Comparison of ENCODE assay signal across 11 mouse cellular contexts in genomic region chr11:80299513-80300235, GRCm38 (mm10). TPM values are rescaled to one million over a fixed set of nuclear protein-coding genes. Genes with fewer than 3 reads are reported as not detected.
DNase-seq lines count a peak whose midpoint lies in the region; ATAC-seq and TF ChIP-seq lines count a peak whose summit lies in the region.
"Had no signal": no experiment of that assay in that cellular context is flagged by ENCODE, and none has a peak within 500 bp of the region (broad histone marks: within the 10 kb centered on the region; RNA-seq: fewer than 3 reads in every experiment).

No protein-coding gene starts in this region.

- no peaks in the 10 kb centered on the region for H3K36me3 ChIP-seq in lung, embryonic 16.5 days (ENCODE audit: control insufficient read depth, insufficient read depth, low read length)
- H3K36me3 ChIP-seq in forebrain, embryonic 12.5 days (replicated peaks) = 0 out of 2 replicates have a peak, but pooled peaks cover 8% of the 10 kb centered on the region
- no peaks in the 10 kb centered on the region for H3K36me3 ChIP-seq in intestine, postnatal 0 days (ENCODE audit: control insufficient read depth, insufficient read depth)
- no peaks in the 10 kb centered on the region for H3K36me3 ChIP-seq in neural tube, embryonic 15.5 days
- no peaks in the 10 kb centered on the region for H3K36me3 ChIP-seq in thymus, adult 2 months (ENCODE audit: control insufficient read depth, insufficient read depth, low read length)

- 6% methylated on average over 12 of the region's 12 CpGs for whole genome bisulfite sequencing in lung, embryonic 16.5 days
- WGBS in forebrain, embryonic 12.5 days = 4% methylated on average over 12 of the region's 12 CpGs
- 10% methylated on average over 11 of the region's 12 CpGs for WGBS in intestine, postnatal 0 days
- 7% methylated on average over 12 of the region's 12 CpGs for WGBS in neural tube, embryonic 15.5 days
- WGBS in thymus, adult 2 months = 25% methylated on average over 12 of the region's 12 CpGs

- peaks cover 31% of the 10 kb centered on the region for H3K4me1 ChIP-seq in lung, embryonic 16.5 days (replicated peaks; ENCODE audit: control insufficient read depth, insufficient read depth, low read length)
- peaks cover 48% of the 10 kb centered on the region for H3K4me1 ChIP-seq in forebrain, embryonic 12.5 days
- H3K4me1 ChIP-seq in intestine, postnatal 0 days (replicated peaks; ENCODE audit: control insufficient read depth, insufficient read depth, low read length) = no peaks in the 10 kb centered on the region; the same call in 1 of the 2 replicates
- peaks cover 46% of the 10 kb centered on the region for H3K4me1 ChIP-seq in neural tube, embryonic 15.5 days
- peaks cover 13% of the 10 kb centered on the region for H3K4me1 ChIP-seq in thymus, adult 2 months (replicated peaks; ENCODE audit: control insufficient read depth, insufficient read depth, low read length)

- TF ChIP-seq POLR2A in thymus, adult 2 months (IDR thresholded peaks at IDR 0.05; ENCODE audit: control insufficient read depth, extremely low read depth, insufficient read depth, low read length, poor library complexity) = no peak

- peaks cover 42% of the 10 kb centered on the region for H3K27me3 ChIP-seq in lung, embryonic 16.5 days (ENCODE audit: control insufficient read depth, insufficient read depth, low read depth, low read length)
- peaks cover 51% of the 10 kb centered on the region for H3K27me3 ChIP-seq in forebrain, embryonic 12.5 days
- peaks cover 51% of the 10 kb centered on the region for H3K27me3 ChIP-seq in intestine, postnatal 0 days (replicated peaks; ENCODE audit: control insufficient read depth, insufficient read depth, low read length)
- no peaks in the 10 kb centered on the region for H3K27me3 ChIP-seq in neural tube, embryonic 15.5 days (replicated peaks)
- peaks cover 18% of the 10 kb centered on the region for H3K27me3 ChIP-seq in thymus, adult 2 months (ENCODE audit: control insufficient read depth, insufficient read depth, low read length)

- peak overlapping the region; percentile 100 for H3K4me2 ChIP-seq in lung, embryonic 16.5 days (ENCODE audit: low read depth, low read length)
- H3K4me2 ChIP-seq in forebrain, embryonic 12.5 days = peak overlapping the region; percentile 97
- peak overlapping the region; percentile 98 for H3K4me2 ChIP-seq in intestine, postnatal 0 days (replicated peaks; ENCODE audit: low read depth)
- peak overlapping the region; percentile 100 for H3K4me2 ChIP-seq in neural tube, embryonic 15.5 days

- no peak overlapping the region for H3K4me3 ChIP-seq in lung, embryonic 16.5 days (ENCODE audit: low read length)
- peak overlapping the region; percentile 76 for H3K4me3 ChIP-seq in forebrain, embryonic 12.5 days (replicated peaks)
- H3K4me3 ChIP-seq in intestine, postnatal 0 days (ENCODE audit: low read depth, low read length) = peak overlapping the region; percentile 68; the same call in 1 of the 2 replicates
- peak overlapping the region; percentile 78 for H3K4me3 ChIP-seq in neural tube, embryonic 15.5 days (replicated peaks)
- no peak overlapping the region for H3K4me3 ChIP-seq in thymus, adult 2 months (ENCODE audit: control insufficient read depth, insufficient read depth, low read length)

- H3K27ac ChIP-seq in lung, embryonic 16.5 days (ENCODE audit: low read length) = no peak overlapping the region
- H3K27ac ChIP-seq in forebrain, embryonic 12.5 days = peak overlapping the region; percentile 46; the same call in 1 of the 2 replicates
- no peak overlapping the region for H3K27ac ChIP-seq in intestine, postnatal 0 days (ENCODE audit: low read depth, low read length)
- no peak overlapping the region for H3K27ac ChIP-seq in neural tube, embryonic 15.5 days (replicated peaks)
- no peak overlapping the region for H3K27ac ChIP-seq in thymus, adult 2 months (ENCODE audit: control insufficient read depth, insufficient read depth, low read length)
- H3K27ac ChIP-seq: liver, embryonic 14.5 days had no signal

- ATAC-seq in lung, embryonic 16.5 days (ENCODE audit: low read depth) = no peak
- no peak for ATAC-seq in forebrain, embryonic 12.5 days (ENCODE audit: low FRiP score)
- ATAC-seq in intestine, postnatal 0 days = no peak
- ATAC-seq in neural tube, embryonic 15.5 days (ENCODE audit: low FRiP score) = no peak

- TF ChIP-seq CTCF in intestine, postnatal 0 days (IDR thresholded peaks at IDR 0.05; ENCODE audit: low read depth) = no peak
- TF ChIP-seq CTCF in thymus, adult 2 months (IDR thresholded peaks at IDR 0.05; ENCODE audit: borderline replicate concordance, control insufficient read depth, extremely low read depth, insufficient read depth, low read length, poor library complexity) = no peak

- DNase-seq in lung, postnatal 14 days = no peak
- no peak for DNase-seq in urinary bladder, postnatal 4 days (ENCODE audit: low spot score in 2 of 2)
- DNase-seq in embryo, embryonic 9.5 days (ENCODE audit: extremely low spot score) = no peak
- no peak for DNase-seq in thymus, adult 2 months
- DNase-seq: adrenal gland, postnatal 25 days; kidney, adult 9 months had no signal

- H3K9me3 ChIP-seq in lung, embryonic 16.5 days (ENCODE audit: control insufficient read depth, low read length) = no peaks in the 10 kb centered on the region
- H3K9me3 ChIP-seq in forebrain, embryonic 12.5 days = no peaks in the 10 kb centered on the region
- H3K9me3 ChIP-seq in intestine, postnatal 0 days (ENCODE audit: control insufficient read depth) = no peaks in the 10 kb centered on the region
- H3K9me3 ChIP-seq in neural tube, embryonic 15.5 days (replicated peaks) = no peaks in the 10 kb centered on the region

- H3K9ac ChIP-seq in lung, embryonic 16.5 days (ENCODE audit: low read length) = no peak overlapping the region
- peak overlapping the region; percentile 74; the same call in 1 of the 2 replicates for H3K9ac ChIP-seq in forebrain, embryonic 12.5 days
- no peak overlapping the region for H3K9ac ChIP-seq in intestine, postnatal 0 days (ENCODE audit: low read depth, low read length)
- H3K9ac ChIP-seq in neural tube, embryonic 15.5 days (replicated peaks) = no peak overlapping the region
- H3K9ac ChIP-seq: liver, embryonic 14.5 days had no signal

RNA-seq across cellular contexts. Expression of gene Rhbdl3, which starts 1.0 kb away (rescaled TPM):
- 1.5 and 1.7 TPM in 2 replicates for polyA plus RNA-seq in lung, embryonic 16.5 days (2015; fragmentation: Nextera tagmentation; extraction: Ambion mirVana)
- 20.8 and 21.3 TPM in 2 replicates for polyA plus RNA-seq in forebrain, embryonic 12.5 days (2016; fragmentation: Nextera tagmentation; extraction: Ambion mirVana)
- polyA plus RNA-seq in intestine, postnatal 0 days (2015; fragmentation: Nextera tagmentation; extraction: Ambion mirVana) = 1.3 and 1.4 TPM in 2 replicates
- 4.2 and 6.9 TPM in 2 replicates for polyA plus RNA-seq in neural tube, embryonic 15.5 days (2015; fragmentation: Nextera tagmentation; extraction: Ambion mirVana)
- polyA plus RNA-seq in thymus, adult 2 months (2012; rRNA removed) = 8.7 and 9.6 TPM in 2 replicates

Comparison
In these comparisons a context has a peak if more than half of its experiments do, and no peak if none do; other contexts are left out.
1. H3K4me3 ChIP-seq: peak in forebrain, embryonic 12.5 days (single experiment), intestine, postnatal 0 days (single experiment) and neural tube, embryonic 15.5 days (single experiment); none in lung, embryonic 16.5 days (single experiment) and thymus, adult 2 months (single experiment).
2. Peak in every context shown above with its lines, with median percentiles within 50 percentile points of each other: H3K4me2 ChIP-seq.